Mouse (Mus musculus): ENCODE results near the gene Tm6sf2.
A peak's percentile ranks its signal among the peaks of the same experiment; 100 is the strongest.

Gene Tm6sf2

DNA sequence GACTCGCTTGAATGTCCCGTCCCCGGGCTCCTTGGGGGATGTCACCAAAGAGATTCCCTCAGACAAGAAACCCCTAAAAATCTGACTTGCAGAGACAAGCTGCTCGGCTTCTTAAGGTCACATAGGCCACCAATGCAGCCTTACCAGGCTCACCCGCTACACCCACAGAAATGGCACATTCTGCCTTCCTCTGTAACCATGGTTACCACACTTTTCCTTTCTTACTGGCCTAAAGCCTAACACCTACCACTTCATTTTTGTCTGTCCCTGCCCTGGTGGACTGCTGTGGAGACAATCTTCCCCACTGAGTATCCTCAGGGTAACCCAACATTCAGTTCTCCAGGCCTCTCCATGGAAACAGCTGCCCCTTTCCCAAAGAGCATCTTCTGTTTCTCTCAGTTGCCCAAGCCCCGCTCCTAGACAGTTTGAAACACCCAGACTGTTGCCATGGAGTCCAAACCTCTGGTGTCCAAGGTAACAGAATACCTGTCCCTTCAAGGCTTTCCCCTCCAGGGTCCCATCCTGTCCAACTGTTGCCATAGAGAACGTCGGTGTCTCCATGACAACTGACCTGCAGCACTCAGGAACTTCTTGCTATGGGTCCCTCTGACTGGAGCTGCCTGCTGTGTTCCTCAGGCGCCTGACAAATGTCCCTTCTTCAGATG lies 16.7 kb downstream of the Tm6sf2 start:
- no peak for DNase-seq

DNA sequence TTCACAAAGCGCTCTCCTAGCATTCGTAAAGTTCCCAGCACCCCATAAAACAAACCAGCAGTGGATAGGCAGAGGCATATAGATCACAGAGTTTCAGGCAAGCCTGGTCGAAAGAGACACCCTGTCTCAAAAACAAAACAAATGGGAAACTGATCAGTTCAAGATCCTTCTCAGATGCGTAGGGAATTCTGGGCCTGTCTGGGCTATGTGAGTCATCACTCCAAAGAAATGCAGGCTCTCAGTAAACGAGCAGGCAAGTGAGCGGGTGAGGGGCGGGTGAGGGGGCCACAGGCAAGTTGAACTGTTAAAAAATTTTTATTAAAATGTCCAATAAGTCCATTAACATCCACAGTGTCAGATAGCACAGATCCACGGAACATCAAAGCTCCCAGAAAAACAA lies 20.1 kb downstream of the Tm6sf2 start:
- DNase-seq = no peak

DNA sequence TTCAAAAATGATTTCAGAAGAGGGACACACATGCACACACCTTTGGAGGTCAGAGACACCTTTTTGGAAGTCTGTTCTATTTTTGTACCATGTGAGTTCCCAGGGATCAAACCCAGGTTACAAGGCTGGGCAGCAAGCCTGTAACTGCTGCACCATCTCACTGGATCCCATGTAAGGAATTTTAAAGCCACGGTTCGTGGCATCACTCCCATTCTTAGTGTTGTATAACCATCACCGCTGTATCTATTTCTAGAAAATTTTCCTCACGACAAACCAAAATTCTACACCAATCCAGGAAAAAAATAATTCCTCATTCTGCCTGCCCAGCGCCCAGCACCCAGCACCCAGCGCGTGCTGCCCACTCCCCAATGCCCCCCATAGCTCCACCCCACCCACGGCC lies 26.6 kb downstream of the Tm6sf2 start:
- no peak for DNase-seq

DNA sequence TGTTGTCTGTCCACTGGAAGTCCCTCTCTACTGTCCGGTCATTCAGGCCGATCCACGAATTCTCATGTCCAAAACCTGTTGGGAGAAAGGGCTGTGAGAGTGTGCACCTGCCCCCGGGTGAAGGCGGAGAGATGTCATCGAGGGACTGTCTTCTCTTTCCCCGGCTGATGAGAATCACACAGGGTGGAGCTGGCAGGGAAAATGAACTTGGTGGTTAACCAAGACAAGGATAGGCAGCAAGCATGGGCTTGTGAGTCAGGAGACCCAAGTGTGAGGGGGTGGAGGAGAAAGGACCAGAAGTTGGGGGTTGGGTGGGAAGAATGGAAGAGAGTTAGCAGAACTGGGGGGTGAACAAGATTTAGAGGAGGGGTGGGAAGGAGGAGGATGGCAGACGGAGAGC lies 27.5 kb downstream of the Tm6sf2 start:
- DNase-seq = no peak

DNA sequence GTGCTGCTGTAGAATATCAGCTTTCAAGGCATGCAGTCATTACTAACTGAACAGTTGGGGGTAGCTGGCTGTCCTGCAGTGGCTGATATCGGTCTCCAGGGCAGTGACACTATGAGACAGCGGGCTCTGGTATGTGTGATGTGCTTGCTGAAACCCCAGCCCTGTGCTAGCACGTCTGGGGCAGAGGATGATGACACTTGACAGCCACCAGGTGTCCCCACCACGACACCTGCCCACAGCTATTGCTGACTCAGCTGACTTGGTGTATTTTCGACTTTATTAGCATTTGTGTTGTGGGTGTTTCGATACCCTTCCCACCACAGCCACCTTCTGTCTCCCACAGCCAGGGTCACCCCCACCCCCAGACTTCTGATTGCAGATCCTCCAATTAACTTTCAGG lies 31.8 kb downstream of the Tm6sf2 start:
- no peak for DNase-seq

DNA sequence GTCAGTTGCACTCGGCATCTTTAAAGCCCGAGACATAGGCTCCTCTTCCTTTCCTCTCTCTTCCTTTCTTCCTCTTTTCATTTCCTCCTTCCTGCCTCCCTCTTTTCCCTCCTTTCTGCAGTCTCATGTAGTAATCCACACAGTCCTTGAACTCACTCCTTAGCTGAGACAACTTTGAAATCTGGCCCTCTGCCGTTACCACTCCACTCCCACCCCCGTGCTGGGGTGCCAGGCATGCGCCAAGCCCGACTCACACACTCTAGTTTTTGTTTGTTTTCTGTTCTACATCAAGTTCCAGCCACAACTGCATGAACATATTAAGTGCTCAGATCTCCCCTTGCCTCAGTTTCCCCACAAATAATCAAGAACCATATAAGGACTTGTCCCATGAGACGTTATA lies 32.2 kb downstream of the Tm6sf2 start:
- no peak for DNase-seq

DNA sequence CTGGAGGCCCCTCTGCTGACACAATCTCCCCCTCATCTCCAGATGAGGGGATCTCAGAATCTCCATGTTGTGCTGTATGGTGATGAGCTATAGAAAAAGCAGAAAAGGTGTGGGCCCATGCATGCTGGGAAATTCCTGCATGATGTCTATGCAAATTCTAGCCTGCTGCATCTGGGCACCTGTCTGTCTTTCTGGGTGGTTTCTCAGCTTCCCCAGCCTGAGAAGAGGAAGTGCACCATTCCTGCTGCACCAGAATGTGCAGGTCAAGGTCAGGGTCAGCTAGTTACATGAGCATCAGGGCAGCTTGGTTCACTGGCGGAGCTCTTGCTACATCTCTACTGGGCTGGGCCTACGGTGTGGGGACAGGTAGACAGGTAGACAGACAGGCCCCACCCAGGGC lies 37.7 kb downstream of the Tm6sf2 start:
- DNase-seq = no peak

DNA sequence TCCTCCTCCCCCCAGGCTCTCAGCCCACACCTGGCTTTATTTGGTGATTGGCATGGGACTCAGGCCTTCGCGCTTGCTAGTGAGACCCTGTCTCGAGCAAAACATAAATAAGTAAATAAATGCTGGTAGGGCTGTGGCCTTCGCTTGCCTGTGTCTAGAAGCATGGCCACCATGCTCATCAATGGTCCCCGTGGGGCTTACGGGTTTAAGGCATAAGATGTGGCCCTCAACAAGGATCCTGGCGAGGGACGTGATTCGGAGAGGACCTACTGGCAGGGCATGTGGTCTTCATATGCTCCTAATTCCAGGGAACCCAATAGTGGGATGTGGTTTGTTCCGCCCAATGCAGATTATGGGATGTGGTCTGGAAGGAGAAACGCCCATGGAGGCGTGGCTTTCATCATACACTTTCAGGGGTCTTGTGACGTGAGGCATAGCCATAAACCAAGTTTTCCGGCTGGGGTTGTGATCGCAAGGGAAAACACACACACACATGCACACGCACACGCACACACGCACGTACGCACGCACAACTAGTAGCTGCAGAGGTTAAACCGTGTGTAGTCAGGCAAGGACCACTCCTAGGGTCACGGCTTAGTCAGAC lies 38.6 kb downstream of the Tm6sf2 start:
- DNase-seq = no peak

DNA sequence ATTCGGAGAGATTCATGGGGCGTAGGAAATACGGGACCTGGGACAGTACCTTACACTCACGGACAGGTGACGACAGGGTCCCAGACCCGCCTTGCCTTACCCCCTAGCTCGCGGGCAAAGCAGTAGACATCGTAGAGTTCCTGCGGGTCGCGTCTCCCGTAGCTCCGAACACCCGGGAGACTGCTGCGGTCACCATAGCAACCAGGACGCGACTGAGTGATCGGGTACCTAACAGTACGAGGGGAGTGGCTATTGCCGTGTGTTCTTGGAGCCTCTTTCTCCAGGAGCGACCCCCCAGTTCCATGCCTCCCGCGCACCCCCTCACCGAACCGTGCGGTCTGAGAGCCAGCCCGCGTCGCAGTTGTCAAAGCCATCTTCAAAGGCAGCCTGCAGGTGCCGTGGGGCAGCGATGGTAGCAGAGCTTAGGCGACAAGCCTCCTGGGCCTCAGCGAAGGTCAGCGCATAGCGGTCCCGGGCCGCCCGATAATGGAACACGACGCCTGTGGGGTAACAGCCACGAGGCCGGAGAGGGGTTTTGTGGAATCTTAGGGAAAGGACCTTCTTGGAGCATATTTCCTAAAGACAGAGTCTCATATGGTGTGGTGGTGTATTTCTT lies 39.8 kb downstream of the Tm6sf2 start:
- no peak for DNase-seq

DNA sequence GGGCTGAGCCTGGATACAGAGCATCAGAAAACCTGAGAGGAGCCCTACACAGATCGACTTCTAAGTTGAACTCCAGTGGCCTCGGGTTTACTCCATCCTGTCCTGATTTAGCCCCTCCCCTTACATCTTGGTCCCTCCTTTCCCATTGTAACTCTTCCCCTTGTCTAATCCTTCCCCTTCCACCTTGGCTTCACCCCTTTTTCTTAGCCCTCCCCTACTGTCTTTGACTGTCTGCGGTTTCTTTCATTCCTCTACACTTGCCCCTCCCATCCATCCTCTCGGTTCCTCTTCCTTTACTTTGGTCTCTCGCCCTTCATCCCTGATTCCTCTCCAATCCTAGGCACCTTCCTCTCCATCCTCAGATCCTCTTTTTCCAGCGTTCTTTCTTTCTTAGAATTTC lies 41.8 kb downstream of the Tm6sf2 start:
- DNase-seq = no peak

DNA sequence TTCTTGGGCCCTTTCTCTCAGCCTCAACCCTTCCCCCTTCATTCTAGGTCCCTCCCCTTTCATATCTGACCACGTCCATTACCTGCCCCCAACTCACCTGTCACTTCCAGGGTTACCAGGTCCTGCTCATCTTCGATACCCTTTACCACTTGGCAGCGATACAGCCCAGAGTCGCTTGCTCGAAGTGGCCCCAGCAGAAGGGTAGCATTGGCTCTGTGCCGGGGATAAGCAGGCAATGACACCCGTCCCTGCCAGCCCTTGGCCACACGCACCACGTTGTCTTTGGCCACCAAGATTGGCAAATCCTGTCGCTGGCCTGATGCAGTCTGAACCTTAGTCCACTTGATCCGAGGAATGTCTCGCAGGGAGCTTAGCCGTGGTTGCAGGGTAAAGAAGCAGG lies 42.2 kb downstream of the Tm6sf2 start:
- no peak for DNase-seq

DNA sequence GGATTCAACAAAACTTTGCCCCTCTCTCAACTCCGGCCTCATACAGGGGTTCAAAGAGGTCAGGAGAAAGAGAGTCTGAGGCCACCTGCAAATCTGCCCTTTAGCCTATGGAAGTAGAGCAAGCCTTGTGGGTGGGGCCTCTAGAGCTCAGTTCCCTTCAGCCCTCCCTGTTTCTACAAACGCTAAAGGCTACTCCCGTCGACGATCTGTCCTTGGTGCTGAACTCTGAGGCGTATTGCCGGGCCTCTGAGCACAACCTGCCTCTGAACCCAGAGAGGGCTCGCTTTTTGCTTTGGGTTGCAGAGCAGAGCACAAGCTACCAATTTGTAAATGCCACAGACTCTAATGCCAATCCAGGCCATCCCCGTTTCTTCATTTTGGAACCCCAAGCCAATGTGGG lies 44.9 kb downstream of the Tm6sf2 start:
- DNase-seq = no peak

DNA sequence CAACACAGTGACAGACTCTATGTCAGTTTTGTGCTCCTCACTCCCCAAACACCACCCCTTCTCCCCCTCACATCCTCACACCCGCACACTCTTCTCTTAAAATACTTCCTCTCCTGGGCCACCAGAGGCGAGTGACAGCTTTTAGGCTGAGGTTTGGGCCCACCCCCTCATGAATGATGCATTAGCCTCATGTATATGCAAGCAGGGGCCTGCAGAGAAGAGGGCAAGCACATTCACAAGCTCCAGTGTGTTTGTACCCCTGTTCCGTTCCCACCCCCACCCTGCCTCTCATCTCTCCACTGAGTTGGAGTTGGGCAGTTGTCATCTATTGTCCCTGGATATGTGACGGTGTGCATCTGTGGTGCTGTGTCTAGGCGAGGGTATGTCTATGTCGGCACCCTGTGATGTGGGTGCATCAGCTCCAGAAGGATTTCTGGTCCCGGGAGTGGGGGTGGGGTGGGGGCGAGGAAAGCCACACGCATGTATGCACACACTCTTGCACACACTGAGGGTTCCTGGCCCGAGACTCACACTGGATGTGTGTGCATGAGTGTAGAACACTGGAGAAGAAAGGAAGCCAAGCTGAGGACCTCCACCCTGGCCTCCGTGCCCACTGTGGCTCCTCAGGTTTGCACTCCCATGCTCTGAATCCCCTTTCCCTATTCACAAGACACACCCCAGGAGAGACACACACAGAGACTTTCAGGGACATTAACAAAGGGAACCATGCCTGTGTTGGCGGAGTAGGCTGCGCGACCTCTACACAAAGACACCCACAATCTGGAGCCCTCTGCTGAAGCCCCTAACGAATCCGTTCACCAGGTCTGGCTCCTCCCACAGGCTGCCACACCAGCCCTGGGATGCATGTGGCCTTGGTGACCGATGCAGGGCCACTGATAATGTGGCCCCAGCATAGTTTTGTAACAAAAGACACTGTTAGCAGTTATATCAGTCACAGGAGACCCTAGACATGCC lies 46.3 kb downstream of the Tm6sf2 start:
- no peak for DNase-seq

DNA sequence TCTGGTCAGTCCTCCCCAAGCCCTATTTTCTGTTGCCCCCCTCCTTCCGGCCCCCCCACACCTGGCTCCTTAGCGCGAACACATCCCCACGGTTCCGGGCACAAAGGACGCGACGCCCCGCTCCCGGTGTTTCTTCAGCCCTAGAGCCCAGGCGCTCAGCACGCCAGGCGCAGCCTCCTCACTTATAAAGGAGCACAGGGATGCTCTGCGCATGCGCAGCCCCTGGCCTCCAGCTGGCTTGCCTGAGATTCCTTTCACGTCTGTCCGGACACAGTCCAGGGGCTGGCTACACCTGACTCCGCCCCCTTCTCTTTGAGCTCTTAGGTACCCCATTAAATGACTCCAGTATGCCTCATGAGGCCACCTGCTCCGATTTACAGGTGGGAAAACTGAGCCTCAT lies 47.9 kb downstream of the Tm6sf2 start, which contains the start of gene Ncan:
Gene Ncan (minus strand): TSS at position 207 of the 400 bp plus-strand sequence.
- DNase-seq = peak; percentile 90

DNA sequence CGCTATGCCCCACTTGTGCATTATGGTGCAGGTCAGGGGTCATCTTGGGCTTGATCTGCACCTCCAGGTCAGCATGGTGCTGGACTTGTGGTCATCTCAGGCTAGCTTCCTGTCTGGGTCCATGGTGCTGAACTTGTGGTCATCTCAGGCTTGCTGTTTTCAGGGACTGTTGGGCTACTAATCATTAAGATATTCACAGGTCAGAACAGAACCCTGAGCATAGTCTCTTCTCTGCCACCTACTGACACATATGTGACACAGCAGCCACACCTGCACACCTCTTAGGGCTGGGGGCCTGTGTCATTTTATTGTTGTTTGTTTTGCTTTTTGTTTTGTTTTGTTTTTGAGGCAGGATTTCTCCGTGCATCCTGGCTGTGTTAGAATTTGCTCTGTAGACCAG lies 50.1 kb downstream of the Tm6sf2 start:
- no peak for DNase-seq

DNA sequence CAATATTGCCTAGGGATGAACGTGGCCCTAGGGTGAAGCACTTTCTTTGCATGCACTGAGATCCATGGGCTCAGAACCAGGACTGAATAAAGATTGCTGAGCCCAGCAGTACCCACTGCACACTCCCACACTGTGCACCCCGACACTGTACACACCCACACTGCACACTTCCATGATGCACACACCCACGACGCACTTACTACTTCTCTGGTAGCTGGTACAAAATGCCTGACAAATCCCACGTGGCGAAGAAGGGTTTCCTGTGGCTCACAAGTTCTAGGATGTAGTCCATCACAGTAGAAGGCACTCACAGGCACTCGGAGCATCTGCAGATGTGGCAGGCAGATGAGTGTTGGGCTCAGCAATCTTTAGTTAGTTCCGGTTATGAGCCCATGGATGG lies 52.3 kb downstream of the Tm6sf2 start:
- no peak for DNase-seq

DNA sequence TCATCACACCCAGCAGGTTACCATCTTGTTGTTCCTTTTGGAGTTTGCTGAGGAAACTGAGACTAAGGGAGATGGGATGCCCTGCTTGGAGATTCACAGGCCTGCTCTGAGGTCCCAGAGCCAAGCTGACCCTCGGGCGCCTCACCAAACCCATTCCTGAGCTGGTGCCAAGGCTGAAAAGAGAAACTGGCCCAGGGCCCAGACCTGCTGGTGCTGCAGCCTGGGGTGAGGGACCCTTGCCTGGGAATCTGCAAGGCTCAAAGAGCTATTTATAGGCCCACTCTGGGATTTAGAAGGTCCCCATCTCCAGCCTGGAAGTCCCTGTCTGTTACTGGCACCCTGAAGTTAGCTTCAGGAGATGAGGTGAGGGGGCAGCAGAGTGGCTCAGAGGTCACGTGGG lies 55.7 kb downstream of the Tm6sf2 start:
- DNase-seq = no peak

DNA sequence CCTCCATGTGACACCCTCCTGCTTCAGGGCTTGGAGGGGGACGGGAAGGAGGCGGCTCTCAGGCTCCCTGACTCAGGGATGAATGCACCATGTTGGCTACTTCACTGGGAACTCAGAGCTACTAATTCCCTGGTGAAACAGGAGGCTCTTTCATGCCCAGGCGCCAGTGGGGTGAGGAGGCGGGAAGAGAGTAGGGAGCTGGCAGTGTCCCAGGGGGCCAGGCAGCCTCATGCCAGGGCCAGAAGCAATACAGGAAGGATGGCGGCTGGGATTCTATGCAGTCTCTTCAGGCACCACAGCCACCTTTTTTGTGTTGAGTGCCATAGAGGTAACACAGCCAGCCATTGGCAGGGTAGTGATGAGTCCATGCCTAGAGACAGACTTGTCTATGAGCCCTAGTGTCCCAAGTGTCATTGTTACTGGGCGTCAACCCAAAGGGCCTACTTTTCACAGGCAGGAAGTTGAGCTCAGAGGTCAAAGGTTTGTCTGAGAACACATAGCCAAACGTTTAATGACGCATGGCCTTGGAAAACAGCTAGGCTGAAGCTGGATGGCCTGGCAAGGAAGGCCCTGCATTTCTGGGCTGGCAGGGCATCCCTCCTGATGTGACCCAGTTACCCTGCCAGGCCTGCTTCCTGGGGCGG lies 56.7 kb downstream of the Tm6sf2 start:
- peak; percentile 70 for DNase-seq

Measured in cerebellum, adult 9-11 months (tissue).